27 mouse cellular contexts compared by ENCODE assay signal in the genomic region with DNA sequence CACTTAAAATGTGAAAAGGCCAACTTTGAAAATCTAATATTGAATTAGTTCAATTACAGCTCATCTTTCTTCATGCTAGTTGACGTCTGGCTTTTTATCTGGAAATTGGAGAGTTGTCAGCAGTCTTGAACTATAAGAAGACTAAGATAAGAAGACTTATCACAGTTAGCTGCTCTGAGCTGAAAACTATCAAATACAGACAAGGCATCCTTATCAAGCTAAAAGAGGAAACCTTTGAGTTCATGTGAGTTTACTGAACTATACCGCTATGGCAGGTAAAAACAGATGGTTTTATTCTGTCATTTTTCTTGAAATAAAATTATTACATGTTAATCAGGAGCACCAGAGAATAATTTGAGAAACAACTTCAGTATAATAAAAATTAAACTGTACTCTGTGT.
"Had no signal": no experiment of that assay in that cellular context is flagged by ENCODE, and none has a peak within 500 bp of the region (broad histone marks: within the 10 kb centered on the region; RNA-seq: fewer than 3 reads in every experiment).

No protein-coding gene starts in this region.

- H3K9ac ChIP-seq: embryonic facial prominence, embryonic 12.5 days; embryonic facial prominence, embryonic 13.5 days; embryonic facial prominence, embryonic 15.5 days; forebrain, embryonic 12.5 days; forebrain, embryonic 13.5 days; forebrain, embryonic 15.5 days; forebrain, postnatal 0 days had no signal

- H3K36me3 ChIP-seq: embryonic facial prominence, embryonic 10.5 days; embryonic facial prominence, embryonic 12.5 days; embryonic facial prominence, embryonic 13.5 days; embryonic facial prominence, embryonic 15.5 days; forebrain, embryonic 10.5 days; forebrain, embryonic 12.5 days; forebrain, embryonic 15.5 days had no signal

- DNase-seq: cerebellum, adult 8-10 months; cerebellum, adult 9-10 months; cerebellum, adult 9-11 months; cerebellum, postnatal 10 days; cerebellum, postnatal 14 days; cerebellum, postnatal 25 days; cerebellum, postnatal 36 days; embryo, embryonic 11 days; forebrain, postnatal 0 days; gastrocnemius, adult 2 months; gastrocnemius, postnatal 14 days; gastrocnemius, postnatal 25 days; gastrocnemius, postnatal 36 days; heart, adult 11 months; heart, adult 18-20 months; heart, adult 2 months had no signal

- H3K27ac ChIP-seq: embryonic facial prominence, embryonic 10.5 days; embryonic facial prominence, embryonic 12.5 days; embryonic facial prominence, embryonic 13.5 days; embryonic facial prominence, embryonic 15.5 days; forebrain, embryonic 10.5 days; forebrain, embryonic 12.5 days; forebrain, embryonic 13.5 days; forebrain, embryonic 15.5 days; gastrocnemius, adult 2 months; heart, adult 2 months had no signal

- H3K4me1 ChIP-seq: embryonic facial prominence, embryonic 10.5 days; embryonic facial prominence, embryonic 12.5 days; embryonic facial prominence, embryonic 13.5 days; embryonic facial prominence, embryonic 15.5 days; forebrain, embryonic 10.5 days; forebrain, embryonic 12.5 days; forebrain, embryonic 13.5 days; forebrain, embryonic 15.5 days had no signal

- H3K4me3 ChIP-seq: embryonic facial prominence, embryonic 10.5 days; embryonic facial prominence, embryonic 12.5 days; embryonic facial prominence, embryonic 13.5 days; embryonic facial prominence, embryonic 15.5 days; erythroblast, embryonic 14.5 days; forebrain, embryonic 10.5 days; forebrain, embryonic 12.5 days; forebrain, embryonic 13.5 days; forebrain, embryonic 15.5 days; gastrocnemius, adult 2 months; heart, adult 2 months had no signal

- H3K9me3 ChIP-seq: embryonic facial prominence, embryonic 10.5 days; embryonic facial prominence, embryonic 12.5 days; embryonic facial prominence, embryonic 13.5 days; embryonic facial prominence, embryonic 15.5 days; forebrain, embryonic 10.5 days; forebrain, embryonic 12.5 days; forebrain, embryonic 13.5 days; forebrain, embryonic 15.5 days had no signal

- H3K4me2 ChIP-seq: embryonic facial prominence, embryonic 12.5 days; embryonic facial prominence, embryonic 13.5 days; embryonic facial prominence, embryonic 15.5 days; forebrain, embryonic 12.5 days; forebrain, embryonic 13.5 days; forebrain, embryonic 15.5 days had no signal

- H3K27me3 ChIP-seq: embryonic facial prominence, embryonic 12.5 days; embryonic facial prominence, embryonic 13.5 days; embryonic facial prominence, embryonic 15.5 days; forebrain, embryonic 12.5 days; forebrain, embryonic 13.5 days; forebrain, embryonic 15.5 days had no signal

- ATAC-seq: forebrain, embryonic 13.5 days; forebrain, embryonic 14.5 days; forebrain, embryonic 15.5 days; forebrain, embryonic 16.5 days; forebrain, postnatal 0 days had no signal
